Mouse (Mus musculus) CH12.LX (cell line): ENCODE data around the gene Akt2.

Source experiments
- CHD1 ChIP-seq: IDR thresholded peaks from 2 replicates; pipeline ENCODE4 v1.6.1; 2012; ENCODE audit warnings: low read depth, low read length, improper control_type of control experiment, inconsistent platforms
- CTCF ChIP-seq, 2 experiments: IDR thresholded peaks in 1 of 2; conservative IDR thresholded peaks in 1 of 2; 2 replicates each; pipeline ENCODE4 v1.5.1; 2011 to 2012; ENCODE audit warnings: low read depth in 2 of 2, low read length in 2 of 2, improper control_type of control experiment in 1 of 2, inconsistent platforms in 1 of 2, mild to moderate bottlenecking in 1 of 2, moderate library complexity in 1 of 2
- E2F4 ChIP-seq: IDR thresholded peaks from 2 replicates; pipeline ENCODE4 v1.6.1; 2011; ENCODE audit warnings: low read depth, low read length, improper control_type of control experiment; ENCODE audit not compliant: insufficient replicate concordance
- JUND ChIP-seq: conservative IDR thresholded peaks from 2 replicates; pipeline ENCODE4 v1.6.1; 2011; ENCODE audit warnings: low read depth, low read length, improper control_type of control experiment
- KAT2A ChIP-seq: IDR thresholded peaks from 2 replicates; pipeline ENCODE4 v1.6.1; 2012; ENCODE audit warnings: low read length, improper control_type of control experiment, inconsistent platforms; ENCODE audit not compliant: insufficient replicate concordance
- TCF12 ChIP-seq: IDR thresholded peaks from 2 replicates; pipeline ENCODE4 v1.6.1; 2014; ENCODE audit warnings: low read depth, mild to moderate bottlenecking, inconsistent platforms, low read length, improper control_type of control experiment
- UBTF ChIP-seq: IDR thresholded peaks from 2 replicates; pipeline ENCODE4 v1.6.1; 2012; ENCODE audit warnings: low read depth, mild to moderate bottlenecking, inconsistent platforms, low read length, improper control_type of control experiment, moderate library complexity
- USF2 ChIP-seq: conservative IDR thresholded peaks from 2 replicates; pipeline ENCODE4 v1.6.1; 2011; ENCODE audit warnings: low read depth, low read length, improper control_type of control experiment
- ZKSCAN1 ChIP-seq: IDR thresholded peaks from 2 replicates; pipeline ENCODE4 v1.6.1; 2012; ENCODE audit warnings: low read depth, inconsistent platforms, low read length, improper control_type of control experiment, borderline replicate concordance

DNA sequence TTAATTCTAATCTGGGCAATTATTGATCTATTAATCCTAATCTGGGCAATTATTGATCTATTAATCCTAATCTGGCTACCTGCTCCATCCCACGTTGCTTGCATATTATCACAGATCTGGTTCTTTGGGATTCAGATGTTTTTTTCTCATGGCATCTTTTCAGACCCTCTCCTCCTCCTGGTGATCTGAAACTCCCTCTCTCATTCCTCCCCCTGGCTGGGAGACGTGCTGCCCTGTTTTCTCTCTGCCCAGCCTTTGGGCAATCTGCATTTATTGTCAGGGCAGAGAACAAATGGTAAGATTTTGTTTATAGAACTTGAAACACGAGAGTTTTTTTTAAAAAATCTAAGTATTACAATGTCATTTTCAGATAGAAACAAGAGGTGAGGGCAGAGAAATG is 96.5 kb downstream of the Akt2 start:
- TF ChIP-seq CHD1 = no peak
- TF ChIP-seq CTCF (conservative IDR thresholded peaks at IDR 0.05 in 1 of 2, IDR thresholded peaks at IDR 0.05 in 1 of 2; ENCODE audit: low read depth in 2 of 2, low read length in 2 of 2) = no peak
- TF ChIP-seq JUND = no peak
- TF ChIP-seq ZKSCAN1 = no peak
- no peak for TF ChIP-seq KAT2A
- no peak for TF ChIP-seq TCF12
- TF ChIP-seq USF2 = no peak
- no peak for TF ChIP-seq E2F4
- TF ChIP-seq UBTF = no peak
